Mouse (Mus musculus): ENCODE results near the gene Wars. TPM values are rescaled to one million over a fixed set of nuclear protein-coding genes. Genes with fewer than 3 reads are reported as not detected.

Gene Wars
- total and polyA plus RNA-seq, 2 experiments from 2014 or later = 43.0 to 80.1 TPM

GRCm38 (mm10) chr12:108912442-108912841 is 18.5 kb upstream of the Wars start:
- Histone ChIP-seq H3K9me3 (replicated peaks; ENCODE audit: control insufficient read depth, low read length) (no peaks in the 10 kb centered on the region), H3K36me3 (replicated peaks; ENCODE audit: control insufficient read depth, insufficient read depth, low read length) (no peaks in the 10 kb centered on the region), H3K9ac (replicated peaks; ENCODE audit: low read depth, low read length) (no peak overlapping the region), H3K27ac (ENCODE audit: low read depth) (no peak overlapping the region), H3K27me3 (ENCODE audit: control insufficient read depth, insufficient read depth, low read length) (no peaks in the 10 kb centered on the region), H3K4me2 (ENCODE audit: low read depth, low read length) (no peak overlapping the region), H3K4me1 (ENCODE audit: control insufficient read depth, insufficient read depth) (no peaks in the 10 kb centered on the region), H3K4me3 (ENCODE audit: low read depth, low read length) (no peak overlapping the region)
- ATAC-seq (ENCODE audit: insufficient read depth, low read depth) (no peak), DNase-seq (ENCODE audit: low spot score) (no peak)
- TF ChIP-seq EP300 (IDR thresholded peaks at IDR 0.05; ENCODE audit: low read depth) (no peak), CTCF (IDR thresholded peaks at IDR 0.05; ENCODE audit: low read depth) (no peak)
- 88% methylated on average over 2 of the region's 2 CpGs for WGBS

GRCm38 (mm10) chr12:108909846-108910433 is 16.0 kb upstream of the Wars start:
- DNase-seq (ENCODE audit: low spot score) (no peak), ATAC-seq (ENCODE audit: insufficient read depth, low read depth) (no peak)
- H3K27me3 ChIP-seq (ENCODE audit: control insufficient read depth, insufficient read depth, low read length) = no peaks in the 10 kb centered on the region
- TF ChIP-seq EP300 (IDR thresholded peaks at IDR 0.05; ENCODE audit: low read depth) (no peak), CTCF (IDR thresholded peaks at IDR 0.05; ENCODE audit: low read depth) (no peak)
- 78% methylated on average over 8 of the region's 8 CpGs for WGBS
- no peaks in the 10 kb centered on the region for H3K4me1 ChIP-seq (ENCODE audit: control insufficient read depth, insufficient read depth)
- no peaks in the 10 kb centered on the region for H3K9me3 ChIP-seq (replicated peaks; ENCODE audit: control insufficient read depth, low read length)
- no peak overlapping the region for H3K27ac ChIP-seq (ENCODE audit: low read depth)
- H3K9ac ChIP-seq (replicated peaks; ENCODE audit: low read depth, low read length) = no peak overlapping the region
- H3K36me3 ChIP-seq (replicated peaks; ENCODE audit: control insufficient read depth, insufficient read depth, low read length) = no peaks in the 10 kb centered on the region
- no peak overlapping the region for H3K4me2 ChIP-seq (ENCODE audit: low read depth, low read length)
- no peak overlapping the region for H3K4me3 ChIP-seq (ENCODE audit: low read depth, low read length)

GRCm38 (mm10) chr12:108906398-108906797 is 12.4 kb upstream of the Wars start:
- no peaks in the 10 kb centered on the region for H3K27me3 ChIP-seq (ENCODE audit: control insufficient read depth, insufficient read depth, low read length)
- 81% methylated on average over 12 of the region's 12 CpGs for WGBS
- no peak for TF ChIP-seq CTCF (IDR thresholded peaks at IDR 0.05; ENCODE audit: low read depth)
- no peak for TF ChIP-seq EP300 (IDR thresholded peaks at IDR 0.05; ENCODE audit: low read depth)
- no peak overlapping the region for H3K27ac ChIP-seq (ENCODE audit: low read depth)
- DNase-seq (ENCODE audit: low spot score) (no peak), ATAC-seq (ENCODE audit: insufficient read depth, low read depth) (no peak)
- H3K9ac ChIP-seq (replicated peaks; ENCODE audit: low read depth, low read length) = no peak overlapping the region
- H3K9me3 ChIP-seq (replicated peaks; ENCODE audit: control insufficient read depth, low read length) = no peaks in the 10 kb centered on the region
- no peaks in the 10 kb centered on the region for H3K4me1 ChIP-seq (ENCODE audit: control insufficient read depth, insufficient read depth)
- no peak overlapping the region for H3K4me3 ChIP-seq (ENCODE audit: low read depth, low read length)
- H3K36me3 ChIP-seq (replicated peaks; ENCODE audit: control insufficient read depth, insufficient read depth, low read length) = no peaks in the 10 kb centered on the region
- H3K4me2 ChIP-seq (ENCODE audit: low read depth, low read length) = no peak overlapping the region

- no peak overlapping the region for H3K4me2 ChIP-seq (ENCODE audit: low read depth, low read length)
- H3K27me3 ChIP-seq (ENCODE audit: control insufficient read depth, insufficient read depth, low read length) = no peaks in the 10 kb centered on the region
- no peak overlapping the region for H3K27ac ChIP-seq (ENCODE audit: low read depth)
- H3K9ac ChIP-seq (replicated peaks; ENCODE audit: low read depth, low read length) = no peak overlapping the region
- WGBS = 68% methylated on average over 14 of the region's 14 CpGs
- H3K9me3 ChIP-seq (replicated peaks; ENCODE audit: control insufficient read depth, low read length) = no peaks in the 10 kb centered on the region
- no peak for DNase-seq (ENCODE audit: low spot score)
- no peaks in the 10 kb centered on the region for H3K36me3 ChIP-seq (replicated peaks; ENCODE audit: control insufficient read depth, insufficient read depth, low read length)
- H3K4me1 ChIP-seq (ENCODE audit: control insufficient read depth, insufficient read depth) = no peaks in the 10 kb centered on the region
- no peak overlapping the region for H3K4me3 ChIP-seq (ENCODE audit: low read depth, low read length)
- TF ChIP-seq EP300 (IDR thresholded peaks at IDR 0.05; ENCODE audit: low read depth) (no peak), CTCF (IDR thresholded peaks at IDR 0.05; ENCODE audit: low read depth) (no peak)
- no peak for ATAC-seq (ENCODE audit: insufficient read depth, low read depth)
Observed at GRCm38 (mm10) chr12:108905620-108906302, 11.8 kb upstream of the Wars start.

- Histone ChIP-seq H3K4me3 (ENCODE audit: low read depth, low read length) (no peak overlapping the region), H3K27me3 (ENCODE audit: control insufficient read depth, insufficient read depth, low read length) (no peaks in the 10 kb centered on the region), H3K9me3 (replicated peaks; ENCODE audit: control insufficient read depth, low read length) (no peaks in the 10 kb centered on the region), H3K36me3 (replicated peaks; ENCODE audit: control insufficient read depth, insufficient read depth, low read length) (no peaks in the 10 kb centered on the region), H3K27ac (ENCODE audit: low read depth) (no peak overlapping the region), H3K9ac (replicated peaks; ENCODE audit: low read depth, low read length) (no peak overlapping the region), H3K4me2 (ENCODE audit: low read depth, low read length) (no peak overlapping the region), H3K4me1 (ENCODE audit: control insufficient read depth, insufficient read depth) (no peaks in the 10 kb centered on the region)
- ATAC-seq (ENCODE audit: insufficient read depth, low read depth) (no peak), DNase-seq (ENCODE audit: low spot score) (no peak)
- WGBS = 72% methylated on average over 8 of the region's 8 CpGs
- TF ChIP-seq EP300 (IDR thresholded peaks at IDR 0.05; ENCODE audit: low read depth) (no peak), CTCF (IDR thresholded peaks at IDR 0.05; ENCODE audit: low read depth) (no peak)
Observed at GRCm38 (mm10) chr12:108904276-108904653, 10.3 kb upstream of the Wars start.
